Mouse (Mus musculus): ENCODE results near the gene Ptchd3.

Ptchd3 gene

DNA sequence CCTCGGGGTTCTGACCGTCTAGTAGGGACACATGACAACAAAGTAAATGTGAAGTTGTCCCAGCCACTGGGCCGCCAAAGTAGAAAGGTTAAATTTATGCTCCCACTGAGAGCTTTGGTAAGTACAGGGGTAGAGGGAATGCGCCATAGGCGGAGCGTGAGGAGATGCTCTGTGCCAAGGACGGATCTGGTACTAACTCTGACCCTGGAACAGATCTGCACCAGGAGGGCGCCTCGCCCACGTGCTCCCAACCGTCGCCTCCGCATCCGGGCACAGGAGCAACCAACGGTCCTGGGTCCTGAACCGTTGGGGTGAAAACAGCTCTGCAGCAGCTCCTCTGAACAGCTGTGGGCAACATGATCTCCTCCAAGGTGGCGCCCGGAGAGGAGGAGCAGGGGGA lies at the start of gene Ptchd3:
Gene Ptchd3, plus strand, starts transcription at position 301 of the 400 bp plus-strand sequence.
- no peak for DNase-seq

DNA sequence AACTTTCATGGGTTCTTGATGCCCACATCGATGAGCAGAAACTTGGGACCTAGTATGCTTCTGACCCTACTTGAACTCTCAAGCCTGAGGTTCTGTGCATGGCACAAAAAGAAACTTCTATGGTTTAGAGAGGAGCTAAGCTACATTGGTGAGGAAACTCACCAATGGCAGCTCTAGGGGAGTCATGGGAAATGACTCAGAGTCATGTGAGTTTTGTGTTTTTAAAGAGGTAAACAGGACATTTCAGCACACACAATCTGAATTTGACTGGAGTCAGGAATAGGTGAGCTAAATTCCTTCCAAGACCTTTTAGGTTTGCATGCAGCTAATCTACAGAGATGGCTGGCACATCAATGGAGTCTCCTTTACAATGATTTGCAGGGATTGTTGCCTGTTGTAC lies 48.2 kb upstream of the Ptchd3 start:
- DNase-seq: no peak

DNA sequence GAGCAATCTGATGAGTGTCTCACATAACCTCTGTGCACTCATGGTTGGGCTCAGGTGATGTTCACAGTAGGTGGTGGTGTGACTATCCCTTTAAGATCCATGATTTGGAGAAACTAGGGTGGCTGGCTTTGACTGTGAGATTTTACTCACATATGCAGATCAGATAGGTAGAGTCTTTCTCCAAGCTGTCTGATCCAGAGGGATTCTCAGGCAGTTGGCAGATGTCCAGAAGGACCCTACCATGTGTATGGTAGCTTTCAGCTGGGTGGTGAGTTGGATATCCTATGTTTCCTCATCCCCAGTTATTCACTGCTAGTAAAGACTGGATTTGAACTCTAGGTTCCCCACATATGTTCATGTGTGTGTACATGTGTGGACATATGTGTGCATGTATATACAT lies 42.6 kb upstream of the Ptchd3 start:
- no peak for DNase-seq

DNA sequence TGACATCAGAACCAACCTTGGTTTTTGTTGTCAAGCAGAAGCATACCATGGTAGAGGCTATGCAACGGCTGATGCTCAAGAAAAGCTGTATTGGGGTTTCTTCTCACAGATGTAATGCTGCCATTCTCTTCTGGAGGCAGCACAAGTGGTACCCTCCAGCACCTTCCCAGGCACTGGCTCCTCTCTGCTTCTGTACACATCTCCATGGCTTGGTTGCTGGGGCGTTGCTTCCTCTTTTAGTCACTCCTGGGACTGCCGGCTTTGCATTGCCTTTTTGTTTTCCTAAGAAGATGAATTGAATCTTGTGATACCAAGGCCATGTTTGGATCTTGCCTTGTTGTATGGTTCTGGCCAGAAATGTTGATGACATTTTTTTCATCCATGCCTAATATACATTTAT lies 40.5 kb upstream of the Ptchd3 start:
- no peak for DNase-seq

DNA sequence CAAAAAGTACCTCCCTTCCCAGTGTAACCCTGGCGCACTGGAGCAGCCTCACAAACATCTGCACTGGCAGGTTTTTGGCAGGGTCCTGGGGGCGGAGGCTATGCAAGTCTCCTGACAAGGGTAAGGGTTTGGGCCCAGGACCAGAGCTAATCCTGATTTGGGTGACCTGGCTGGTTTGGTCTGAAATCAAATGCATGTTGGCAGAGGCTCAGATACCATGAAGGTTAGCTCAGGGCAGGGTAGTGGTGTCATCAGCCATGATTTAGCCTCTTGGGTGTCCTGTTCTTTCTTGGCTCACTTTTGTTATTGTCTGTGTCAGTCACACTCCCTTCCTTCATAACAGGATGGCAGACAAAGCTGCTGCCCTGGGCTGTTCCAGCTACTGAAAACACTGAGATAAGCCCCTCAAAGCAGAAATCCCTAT lies 39.4 kb upstream of the Ptchd3 start:
- no peak for DNase-seq

DNA sequence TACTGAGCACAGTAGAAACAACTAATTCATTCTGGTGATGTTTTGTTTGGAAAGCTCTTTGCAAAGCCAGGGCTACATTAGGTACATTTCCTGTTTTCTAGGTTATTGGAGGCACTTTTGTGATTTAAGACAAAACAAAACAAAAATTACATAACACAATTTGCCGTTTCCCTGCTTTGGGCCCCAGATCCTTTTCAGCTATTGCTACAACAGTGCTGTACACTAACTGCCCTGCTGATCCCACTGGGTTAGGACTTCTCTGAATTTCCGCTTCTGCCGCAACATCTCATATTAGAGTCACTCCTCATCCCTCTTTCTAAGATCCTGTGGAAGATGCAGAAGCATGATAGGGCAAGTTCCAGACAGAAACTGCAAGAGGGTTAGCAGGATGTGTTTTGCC lies 38.6 kb upstream of the Ptchd3 start:
- DNase-seq: no peak

DNA sequence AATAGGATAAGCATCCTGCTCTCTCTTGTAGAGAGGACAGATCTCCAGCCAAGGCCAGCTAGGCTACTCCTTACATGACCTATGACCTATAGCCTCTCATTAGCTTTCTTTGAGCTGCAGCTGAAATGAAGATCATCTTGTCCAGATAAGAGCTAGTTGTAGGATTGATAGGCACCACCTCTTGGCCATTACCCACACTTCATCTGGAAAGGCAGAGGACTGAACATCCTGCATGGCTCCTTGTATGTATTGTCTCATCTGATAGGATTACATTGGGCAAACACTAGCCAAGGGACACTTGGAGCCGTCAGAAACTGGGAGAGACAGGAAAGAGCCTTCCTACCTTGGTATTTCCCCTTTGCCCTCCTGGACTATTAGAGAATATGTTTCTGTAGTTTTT lies 38.1 kb upstream of the Ptchd3 start:
- DNase-seq: no peak

DNA sequence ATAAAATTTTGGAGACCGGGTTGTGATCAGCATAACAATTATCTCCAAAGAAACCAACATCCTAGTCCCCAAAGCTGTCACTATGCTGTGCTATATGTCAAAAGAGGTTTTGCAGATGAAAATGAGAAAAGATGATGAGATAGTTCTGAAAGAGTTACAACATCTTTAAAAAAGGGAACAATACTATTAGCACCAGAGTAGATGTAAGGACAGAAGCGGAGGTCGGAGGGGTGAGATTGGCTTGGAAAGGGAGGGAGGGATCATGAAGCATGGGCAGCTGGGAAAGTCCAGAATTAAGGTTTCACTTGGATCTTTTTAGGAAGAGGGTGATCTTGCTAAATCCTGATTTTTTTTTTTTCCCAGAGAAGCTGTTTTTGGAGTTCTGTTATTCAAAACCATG lies 36.5 kb upstream of the Ptchd3 start:
- no peak for DNase-seq

DNA sequence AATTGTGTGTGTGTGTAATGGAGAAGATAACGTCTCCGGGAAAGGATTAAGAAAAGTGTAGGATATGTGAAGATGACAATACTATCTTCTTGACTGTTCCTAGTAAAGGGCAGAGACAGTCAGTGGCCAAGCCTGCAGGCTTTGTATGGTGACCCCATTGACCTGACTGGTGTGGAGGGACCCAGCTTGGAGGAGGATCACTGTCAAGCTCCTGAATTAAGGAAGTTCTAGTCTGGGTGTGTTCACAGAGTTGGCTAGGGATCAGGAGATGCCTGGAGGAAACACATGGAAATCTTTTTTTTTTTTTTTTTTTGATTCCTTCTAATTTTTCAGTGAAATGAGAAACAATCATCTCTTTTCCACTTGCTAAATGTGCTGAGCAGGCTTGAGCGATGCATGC lies 35.9 kb upstream of the Ptchd3 start:
- no peak for DNase-seq

DNA sequence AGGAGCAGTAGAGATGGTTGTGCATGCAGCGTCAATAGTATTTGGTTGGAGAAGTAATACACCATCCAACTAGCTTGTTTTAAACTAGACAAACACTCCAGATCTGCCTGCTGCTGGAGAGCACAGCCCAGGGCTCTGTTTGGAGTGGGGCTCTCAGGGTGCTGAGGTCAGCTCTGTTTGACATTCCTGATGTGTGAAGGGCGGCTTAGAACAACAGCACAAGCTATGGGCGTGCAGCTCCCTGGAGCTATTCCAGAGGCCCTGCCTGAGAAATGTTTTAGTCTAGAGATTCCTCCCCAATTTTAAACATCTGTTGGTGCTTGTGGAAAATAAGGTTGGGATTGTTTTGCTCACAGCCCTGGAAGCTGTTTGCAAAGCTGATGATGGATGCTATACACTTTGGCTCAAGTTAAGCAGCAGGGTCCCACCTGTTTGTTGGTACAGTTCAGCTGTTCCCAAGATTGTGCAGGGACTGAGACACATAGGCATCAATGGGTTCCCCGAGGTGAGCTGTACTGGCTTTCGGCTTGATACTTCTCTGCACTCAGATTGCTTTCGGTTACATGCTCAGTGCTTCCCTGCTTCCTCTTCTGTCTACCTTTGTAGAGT lies 35.4 kb upstream of the Ptchd3 start:
- DNase-seq: no peak

DNA sequence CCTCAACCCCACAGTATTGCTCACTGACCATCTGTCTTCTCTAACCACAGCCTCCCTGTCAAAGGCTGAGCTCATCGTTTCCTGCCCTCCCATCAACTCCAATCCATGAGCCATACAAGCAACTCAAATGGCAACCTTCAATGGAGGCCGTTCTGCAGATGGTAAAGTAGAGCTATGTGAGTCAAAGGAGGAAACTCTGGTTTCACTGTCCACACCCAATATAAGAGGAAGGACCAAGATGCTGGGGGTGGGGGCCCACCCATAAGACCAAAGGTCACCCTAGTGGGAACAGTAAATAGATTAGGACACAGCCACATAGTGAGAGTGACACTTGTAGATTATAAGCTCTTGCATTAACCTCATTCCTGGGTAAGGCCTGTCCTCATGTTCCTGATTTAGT lies 34.1 kb upstream of the Ptchd3 start:
- no peak for DNase-seq

DNA sequence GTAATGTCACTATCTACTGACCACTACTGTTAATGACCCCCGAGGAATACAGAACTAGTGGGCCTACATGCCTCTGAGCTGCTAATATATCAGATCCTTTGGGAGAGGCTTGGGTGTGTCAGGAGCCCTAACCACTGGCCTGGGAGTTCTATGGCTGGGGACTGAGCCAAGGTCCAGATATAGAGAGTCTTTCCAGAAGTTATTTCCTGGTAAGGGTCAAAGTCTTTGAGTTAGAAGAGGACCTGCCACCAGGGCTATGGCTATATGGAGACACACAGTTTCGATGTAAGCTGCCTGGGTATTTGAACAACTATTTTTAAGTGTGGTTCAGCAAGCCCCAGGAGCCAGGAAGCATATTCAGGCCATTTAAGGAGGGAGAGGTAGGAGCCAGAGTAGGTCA lies 31.5 kb upstream of the Ptchd3 start:
- no peak for DNase-seq

DNA sequence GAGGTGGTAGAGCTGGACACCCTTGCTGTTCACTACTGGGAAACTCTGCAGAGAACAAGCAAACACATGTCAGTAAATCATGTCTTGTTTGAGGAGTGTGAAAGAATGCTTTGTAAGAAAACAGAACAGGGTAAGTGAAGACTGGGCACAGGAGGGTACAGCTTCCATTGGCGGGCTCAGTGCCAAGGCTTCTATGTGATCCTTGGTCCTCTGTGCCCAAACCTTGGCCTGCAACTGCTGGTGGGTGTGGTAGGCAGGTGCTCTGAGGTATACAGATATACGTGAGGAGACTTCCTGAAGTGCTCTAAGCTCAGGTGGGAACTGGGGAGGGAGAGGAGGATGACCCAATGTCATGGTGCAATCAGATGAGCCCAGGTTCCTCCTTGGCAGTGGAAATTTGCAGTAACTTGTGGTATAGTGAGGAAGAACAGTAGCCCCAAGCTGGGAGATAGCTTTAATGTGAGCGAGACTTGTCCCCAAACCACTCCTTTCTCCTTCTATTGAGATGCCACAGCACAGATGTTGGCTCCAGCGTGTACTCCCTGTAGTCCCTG lies 30.2 kb upstream of the Ptchd3 start:
- no peak for DNase-seq

DNA sequence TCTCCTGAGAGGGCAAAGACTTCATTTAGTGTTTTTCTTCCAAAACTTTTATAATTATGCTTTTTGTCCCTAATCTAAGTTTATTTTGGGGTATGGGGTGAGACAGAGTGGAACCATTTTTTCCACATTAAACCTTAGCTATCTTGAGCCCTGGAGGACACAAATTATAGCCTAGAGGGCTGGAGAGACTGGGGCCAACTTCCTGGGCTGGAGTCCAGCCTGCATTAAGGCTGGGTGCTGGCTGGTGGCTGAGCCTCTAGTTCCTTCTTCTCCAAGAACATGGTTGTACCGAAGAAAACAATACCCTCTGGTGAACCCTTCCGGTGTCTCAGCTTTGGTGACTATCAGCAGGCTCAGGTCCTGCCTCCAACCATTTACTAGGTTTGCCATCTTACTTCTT lies 27.3 kb upstream of the Ptchd3 start:
- DNase-seq: no peak

DNA sequence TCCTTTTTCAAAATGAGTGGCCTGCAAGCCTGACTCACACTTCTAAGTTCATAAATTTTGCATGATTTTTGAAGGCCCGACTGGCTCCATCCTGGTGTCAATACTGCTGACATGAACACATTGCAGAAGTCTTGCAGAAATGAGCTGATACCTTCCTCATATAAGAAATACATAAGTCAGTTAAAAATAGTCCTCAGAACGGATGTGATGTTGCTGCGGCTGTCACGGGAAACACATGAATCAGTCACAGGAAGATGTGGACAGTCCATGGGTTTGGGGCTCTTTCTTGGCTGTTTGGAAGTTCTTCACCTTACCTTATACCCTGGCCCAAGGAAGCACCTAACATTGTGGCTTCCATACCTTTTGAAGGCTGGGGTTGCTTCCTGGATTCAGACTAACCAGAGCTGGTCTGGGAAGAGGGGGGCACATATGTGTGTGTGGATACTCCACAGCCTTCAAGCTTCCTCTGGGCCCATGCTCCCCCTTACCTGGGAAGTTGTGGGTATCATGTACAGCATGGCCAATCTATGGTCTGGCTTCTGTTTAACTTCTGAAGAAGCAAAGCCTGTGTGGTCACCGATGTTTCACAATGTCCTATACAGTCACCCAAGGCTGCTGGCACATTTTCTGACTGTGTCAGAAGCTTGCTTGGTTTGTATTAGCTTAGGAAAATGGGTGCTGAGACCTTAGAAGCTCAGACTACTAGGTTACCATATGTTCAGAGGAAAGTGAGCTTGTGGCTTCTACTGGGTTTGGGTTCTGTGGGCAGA lies 25.6 kb upstream of the Ptchd3 start:
- peak; percentile 9 to 20 for DNase-seq

DNA sequence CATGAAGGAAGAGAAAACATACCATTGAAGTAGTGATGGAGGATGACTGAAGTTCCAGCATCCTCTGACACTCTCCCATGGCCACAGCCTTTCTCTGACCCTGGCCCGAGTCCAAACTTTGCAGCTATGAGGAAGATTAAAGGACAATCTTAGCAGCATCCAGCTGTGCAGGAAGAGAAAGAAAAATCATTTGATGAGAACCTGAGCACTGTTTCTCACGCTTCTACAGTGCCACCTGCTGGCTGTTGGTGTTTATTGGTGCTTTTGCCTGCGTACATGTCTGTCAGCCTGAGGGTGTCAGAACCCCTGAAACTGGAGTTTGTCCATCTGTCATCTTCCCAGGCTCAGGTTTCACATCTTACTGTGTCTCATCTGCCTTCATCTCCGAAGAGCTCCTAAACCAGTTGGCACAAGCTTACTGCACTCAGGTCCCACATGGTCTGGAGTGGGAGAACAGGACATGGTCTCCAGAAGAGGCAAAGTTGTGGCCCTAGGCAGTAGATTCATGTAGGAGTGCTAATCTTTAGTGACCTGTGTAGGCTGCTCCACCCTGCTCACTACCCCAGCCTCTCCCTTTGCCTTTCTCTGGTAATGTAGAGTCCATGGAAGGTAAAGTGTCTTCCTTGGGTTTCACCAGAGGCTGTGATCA lies 21.7 kb upstream of the Ptchd3 start:
- DNase-seq: peak; percentile 79 to 80

DNA sequence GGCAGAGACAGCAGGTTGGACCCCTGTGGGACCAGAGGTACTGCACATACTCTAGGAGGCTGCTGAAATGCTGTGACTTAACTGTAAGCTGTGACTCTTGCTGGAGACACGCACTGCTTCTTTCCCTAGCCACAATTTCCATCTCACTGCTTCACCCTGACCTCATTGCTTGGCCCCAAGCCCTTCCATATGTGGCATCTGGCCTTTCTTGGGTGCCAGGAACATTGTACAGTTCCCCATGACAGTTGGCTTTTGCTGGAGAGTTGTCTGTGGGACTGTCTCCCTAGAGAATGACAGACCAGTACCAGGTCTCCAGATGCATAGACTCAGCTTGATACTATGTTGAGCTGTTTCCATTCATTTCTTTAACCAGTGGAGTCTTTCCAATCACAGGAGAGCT lies 21.2 kb upstream of the Ptchd3 start:
- DNase-seq: no peak

DNA sequence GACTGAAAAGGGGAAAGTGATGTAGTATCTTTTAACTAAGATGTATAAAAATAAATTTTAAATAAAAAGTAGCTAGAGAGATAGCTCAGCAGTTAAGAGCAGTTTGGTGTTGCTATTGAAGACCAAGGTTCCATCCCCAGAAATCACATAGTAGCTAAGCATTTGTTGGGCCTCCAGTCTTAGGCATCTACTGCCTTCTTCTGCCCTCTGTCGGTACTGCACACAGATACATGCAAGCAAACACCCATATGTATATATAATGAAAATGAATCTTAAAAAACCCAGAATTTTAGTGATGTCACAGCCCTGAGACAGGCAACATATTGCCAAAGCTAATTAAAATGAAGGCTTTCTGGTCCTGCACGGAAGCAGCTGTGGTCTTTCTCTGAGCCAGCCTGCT lies 15.9 kb downstream of the Ptchd3 start:
- DNase-seq: no peak

DNA sequence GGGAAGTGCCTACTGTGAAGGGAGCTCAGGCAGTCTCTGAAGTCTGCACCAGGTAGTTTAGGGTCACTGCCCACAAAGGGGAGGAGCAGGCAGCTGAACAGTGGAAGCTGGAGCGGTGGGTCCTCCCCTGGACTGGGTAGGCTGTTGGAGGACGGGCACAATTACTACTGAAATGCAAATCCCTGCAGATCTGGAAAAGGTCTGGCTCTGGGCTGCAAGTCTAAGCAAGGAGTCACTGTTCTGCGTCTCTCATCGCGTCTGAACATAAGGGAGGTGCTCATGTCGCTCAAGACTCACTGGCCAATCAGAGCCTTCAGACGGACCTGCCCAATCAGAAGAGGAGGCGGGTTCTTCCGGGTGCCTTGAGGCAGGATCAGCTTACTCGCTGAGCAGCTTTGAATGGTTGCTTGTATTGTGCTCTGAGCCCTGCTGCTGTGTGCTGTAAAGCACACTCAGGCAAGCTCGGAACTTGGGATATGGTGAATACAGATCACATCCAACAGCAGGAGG lies 17.8 kb downstream of the Ptchd3 start:
- DNase-seq: peak; percentile 57 to 62

All from B cell, adult 2 months (primary cell).